ENCODE assay signal across 9 mouse cellular contexts in the genomic region with DNA sequence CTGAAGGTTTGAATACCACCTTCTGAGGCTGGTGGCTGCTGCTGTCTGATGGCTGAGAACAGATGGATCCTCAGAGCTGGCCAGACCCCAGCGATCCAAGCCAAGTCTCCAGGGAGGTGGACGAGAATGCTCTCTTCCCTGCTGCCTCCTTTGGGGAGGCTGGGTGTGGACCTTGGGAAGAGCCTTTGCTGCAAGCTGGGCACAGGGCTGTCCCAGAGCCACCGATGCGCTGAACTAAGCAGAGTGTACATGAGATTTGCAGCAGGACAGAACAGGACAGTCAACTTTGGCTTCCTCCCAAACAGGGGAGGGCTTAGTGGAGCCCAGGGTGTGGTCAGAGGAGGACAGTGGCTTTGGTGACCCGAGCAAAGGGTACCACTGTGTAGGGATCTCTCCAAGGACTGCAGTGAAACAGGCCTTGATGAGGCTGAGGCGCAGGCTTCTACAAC. TPM values are rescaled to one million over a fixed set of nuclear protein-coding genes. Genes with fewer than 3 reads are reported as not detected.
DNase-seq lines count a peak whose midpoint lies in the region; TF ChIP-seq lines count a peak whose summit lies in the region.
"Had no signal": no experiment of that assay in that cellular context is flagged by ENCODE, and none has a peak within 500 bp of the region (broad histone marks: within the 10 kb centered on the region; RNA-seq: fewer than 3 reads in every experiment).

No protein-coding gene starts in this region.

- DNase-seq in adrenal gland, postnatal 10 days: peak; percentile 48
- no peak for DNase-seq in adrenal gland, adult 8-10 months
- DNase-seq in layer of hippocampus, adult 2 months (ENCODE audit: low spot score in 2 of 2): no peak
- no peak for DNase-seq in layer of hippocampus, postnatal 10 days (ENCODE audit: low spot score in 2 of 2)
- DNase-seq in cerebellum, postnatal 14 days: peak; percentile 76 to 81
- DNase-seq in skeletal muscle tissue, adult 2 months (ENCODE audit: low read depth, low spot score): peak; percentile 73
- DNase-seq in thymus, postnatal 4 days: no peak
- DNase-seq in thymus, postnatal 14 days: no peak

- no peak for TF ChIP-seq CTCF in layer of hippocampus, adult 2 months (conservative IDR thresholded peaks at IDR 0.05)

- peak overlapping the region; percentile 70; the same call in 1 of the 2 replicates for H3K27ac ChIP-seq in layer of hippocampus, adult 2 months

- H3K4me3 ChIP-seq in layer of hippocampus, adult 2 months: no peak overlapping the region
- H3K4me3 ChIP-seq: heart, embryonic 13.5 days had no signal

RNA-seq across cellular contexts. Expression of a gene that starts 12.5 kb away (rescaled TPM):
- 10 to 100 TPM; 13.3 to 13.4 TPM for total RNA-seq in adrenal gland, postnatal 10 days (2021)
- total RNA-seq in adrenal gland, adult 8-10 months (2022): 10 to 100 TPM in 1 of 4 experiments, 1 to 10 TPM in 3; 4.3 to 10.2 (median 6.4) TPM
- 1 to 10 TPM; 7.0 to 7.9 TPM for total RNA-seq in layer of hippocampus, adult 2 months (2021)
- under 1 TPM; 0.69 to 0.94 TPM for total RNA-seq in layer of hippocampus, postnatal 10 days (2021)

RNA-seq across cellular contexts. Expression of a gene that starts 39.1 kb away (rescaled TPM):
- 100 to 1,000 TPM; 139 to 162 TPM for total RNA-seq in adrenal gland, postnatal 10 days (2021)
- 100 to 1,000 TPM; 619 to 722 (median 665) TPM for total RNA-seq in adrenal gland, adult 8-10 months (2022)
- total RNA-seq in layer of hippocampus, adult 2 months (2021): 10 to 100 TPM in 1 of 2 experiments, 1 to 10 TPM in 1; 9.3 to 10.5 TPM
- 10 to 100 TPM in 1 of 2 experiments, 1 to 10 TPM in 1; 9.6 to 11.9 TPM for total RNA-seq in layer of hippocampus, postnatal 10 days (2021)

RNA-seq across cellular contexts. Expression of a gene that starts 41.7 kb away (rescaled TPM):
- 100 to 1,000 TPM; 116 to 144 TPM for total RNA-seq in adrenal gland, postnatal 10 days (2021)
- total RNA-seq in adrenal gland, adult 8-10 months (2022): 100 to 1,000 TPM; 177 to 189 (median 179) TPM
- total RNA-seq in layer of hippocampus, adult 2 months (2021): 10 to 100 TPM; 49.6 to 55.2 TPM
- total RNA-seq in layer of hippocampus, postnatal 10 days (2021): 10 to 100 TPM; 68.0 TPM

RNA-seq across cellular contexts. Expression of a gene that starts 59.7 kb away (rescaled TPM):
- 10 to 100 TPM; 40.8 to 51.6 TPM for total RNA-seq in adrenal gland, postnatal 10 days (2021)
- total RNA-seq in adrenal gland, adult 8-10 months (2022): 10 to 100 TPM; 62.2 to 74.5 (median 65.2) TPM
- total RNA-seq in layer of hippocampus, adult 2 months (2021): 10 to 100 TPM; 43.1 to 44.0 TPM
- 10 to 100 TPM; 38.0 to 39.8 TPM for total RNA-seq in layer of hippocampus, postnatal 10 days (2021)

Comparison
In these comparisons a context has a peak if more than half of its experiments do, and no peak if none do; other contexts are left out.
1. DNase-seq: peak in adrenal gland, postnatal 10 days (single experiment), cerebellum, postnatal 14 days (2 of 2) and skeletal muscle tissue, adult 2 months (single experiment); none in adrenal gland, adult 8-10 months (single experiment), layer of hippocampus, adult 2 months (0 of 2), layer of hippocampus, postnatal 10 days (0 of 2), thymus, postnatal 4 days (single experiment) and thymus, postnatal 14 days (single experiment).
2. RNA of a gene that starts 39.1 kb away (total RNA-seq): 619 to 722 TPM in adrenal gland, adult 8-10 months and 139 to 162 TPM in adrenal gland, postnatal 10 days; 9.6 to 11.9 TPM in layer of hippocampus, postnatal 10 days and 9.3 to 10.5 TPM in layer of hippocampus, adult 2 months; every median in the first group is over 10 times any median in the second.